In the genomic region with DNA sequence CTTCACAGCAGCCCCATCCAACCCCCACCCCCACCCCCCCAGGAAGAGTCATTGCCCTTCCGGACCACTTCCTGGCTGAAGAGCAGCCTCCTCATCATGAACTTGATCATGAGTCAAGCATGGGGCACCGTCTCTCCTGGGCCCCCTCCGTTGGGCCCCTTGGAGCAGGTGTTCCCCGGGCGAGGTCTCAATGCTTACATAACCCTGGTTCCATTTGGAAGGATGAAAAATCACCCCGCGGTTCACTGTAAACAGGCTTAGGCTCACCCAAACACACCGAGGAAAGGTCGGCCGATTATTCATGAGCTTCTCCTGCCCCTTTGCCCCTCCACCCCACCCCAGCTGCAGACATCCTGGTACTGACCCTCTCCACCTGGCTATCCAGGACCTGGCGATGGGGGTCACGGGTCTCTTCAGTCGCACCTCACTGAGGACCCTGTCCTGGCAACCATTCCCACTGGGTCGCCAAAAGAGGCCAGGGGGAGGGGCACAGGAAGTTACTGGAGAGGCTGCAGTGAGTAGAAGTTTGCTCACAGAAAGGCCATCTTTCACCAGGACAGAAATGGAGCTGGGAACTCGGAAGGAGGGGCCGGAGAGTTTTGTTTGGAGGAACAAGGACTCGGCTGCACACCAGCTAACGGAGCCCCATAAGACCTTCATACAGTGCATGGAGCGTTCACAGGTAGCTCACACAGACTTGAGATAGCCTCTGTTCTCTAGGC, we compare ENCODE assay signal across 21 mouse cellular contexts. TPM values are rescaled to one million over a fixed set of nuclear protein-coding genes. Genes with fewer than 3 reads are reported as not detected.
DNase-seq lines count a peak whose midpoint lies in the region; ATAC-seq and TF ChIP-seq lines count a peak whose summit lies in the region.
"Had no signal": no experiment of that assay in that cellular context is flagged by ENCODE, and none has a peak within 500 bp of the region (broad histone marks: within the 10 kb centered on the region; RNA-seq: fewer than 3 reads in every experiment).

No protein-coding gene starts in this region.

- WGBS in kidney, embryonic 14.5 days = 33% methylated on average over 19 of the region's 19 CpGs
- WGBS in kidney, adult 2 months = 22% methylated on average over 19 of the region's 19 CpGs
- 22% methylated on average over 19 of the region's 19 CpGs for WGBS in intestine, embryonic 14.5 days
- WGBS in intestine, embryonic 15.5 days = 23% methylated on average over 19 of the region's 19 CpGs
- WGBS in small intestine, adult 2 months = 26% methylated on average over 19 of the region's 19 CpGs
- WGBS in forebrain, postnatal 0 days = 67% methylated on average over 19 of the region's 19 CpGs

- H3K4me1 ChIP-seq in kidney, embryonic 14.5 days (ENCODE audit: control insufficient read depth, insufficient read depth, low read length) = no peaks in the 10 kb centered on the region; the same call in 1 of the 2 replicates
- H3K4me1 ChIP-seq in kidney, adult 2 months (ENCODE audit: control insufficient read depth, insufficient read depth, low read length) = no peaks in the 10 kb centered on the region
- peaks cover 19% of the 10 kb centered on the region for H3K4me1 ChIP-seq in intestine, embryonic 14.5 days (replicated peaks; ENCODE audit: control insufficient read depth, insufficient read depth, low read length)
- peaks cover 9% of the 10 kb centered on the region for H3K4me1 ChIP-seq in intestine, embryonic 15.5 days (replicated peaks)
- no peaks in the 10 kb centered on the region for H3K4me1 ChIP-seq in small intestine, adult 2 months (ENCODE audit: control insufficient read depth, insufficient read depth, insufficient read length, low read length)
- no peaks in the 10 kb centered on the region for H3K4me1 ChIP-seq in forebrain, postnatal 0 days (ENCODE audit: insufficient read depth)
- H3K4me1 ChIP-seq: forebrain, embryonic 10.5 days had no signal

- H3K4me2 ChIP-seq in kidney, embryonic 14.5 days (replicated peaks; ENCODE audit: low read depth, low read length) = no peak overlapping the region
- H3K4me2 ChIP-seq in intestine, embryonic 14.5 days (ENCODE audit: low read length) = peak overlapping the region; percentile 43
- H3K4me2 ChIP-seq in intestine, embryonic 15.5 days (replicated peaks) = peak overlapping the region; percentile 42
- H3K4me2 ChIP-seq in forebrain, postnatal 0 days (ENCODE audit: low read depth) = no peak overlapping the region
- H3K4me2 ChIP-seq: hindbrain, embryonic 14.5 days had no signal

- no peak overlapping the region for H3K4me3 ChIP-seq in kidney, embryonic 14.5 days (ENCODE audit: low read length)
- no peak overlapping the region for H3K4me3 ChIP-seq in kidney, adult 2 months (ENCODE audit: insufficient read depth, low read depth, low read length)
- H3K4me3 ChIP-seq in intestine, embryonic 14.5 days (ENCODE audit: low read depth, low read length) = peak overlapping the region; percentile 8; the same call in 1 of the 2 replicates
- H3K4me3 ChIP-seq in intestine, embryonic 15.5 days (replicated peaks) = 0 out of 2 replicates have a peak overlapping the region, but pooled peaks have one; percentile 6
- no peak overlapping the region for H3K4me3 ChIP-seq in small intestine, adult 2 months (ENCODE audit: low read depth, low read length)
- H3K4me3 ChIP-seq in forebrain, postnatal 0 days (ENCODE audit: low read depth, low read length) = no peak overlapping the region
- H3K4me3 ChIP-seq: forebrain, embryonic 10.5 days; heart, adult 2 months; left cerebral cortex, adult 2 months; limb, embryonic 10.5 days; myocyte had no signal

- no peaks in the 10 kb centered on the region for H3K36me3 ChIP-seq in kidney, embryonic 14.5 days (ENCODE audit: control insufficient read depth, insufficient read depth, low read length)
- H3K36me3 ChIP-seq in kidney, adult 2 months (ENCODE audit: control insufficient read depth, insufficient read depth, low read length) = no peaks in the 10 kb centered on the region
- no peaks in the 10 kb centered on the region for H3K36me3 ChIP-seq in intestine, embryonic 14.5 days (ENCODE audit: control insufficient read depth, insufficient read depth, low read length)
- no peaks in the 10 kb centered on the region for H3K36me3 ChIP-seq in intestine, embryonic 15.5 days
- no peaks in the 10 kb centered on the region for H3K36me3 ChIP-seq in small intestine, adult 2 months (ENCODE audit: control insufficient read depth, insufficient read depth, low read length)
- H3K36me3 ChIP-seq in forebrain, postnatal 0 days (ENCODE audit: insufficient read depth) = no peaks in the 10 kb centered on the region
- H3K36me3 ChIP-seq: forebrain, embryonic 10.5 days; limb, embryonic 10.5 days had no signal

- peaks cover 3% of the 10 kb centered on the region; the same call in 1 of the 2 replicates for H3K9me3 ChIP-seq in kidney, embryonic 14.5 days (ENCODE audit: control insufficient read depth, low read length)
- H3K9me3 ChIP-seq in intestine, embryonic 14.5 days (ENCODE audit: control insufficient read depth, low read length) = no peaks in the 10 kb centered on the region
- no peaks in the 10 kb centered on the region for H3K9me3 ChIP-seq in intestine, embryonic 15.5 days
- no peaks in the 10 kb centered on the region for H3K9me3 ChIP-seq in forebrain, postnatal 0 days (ENCODE audit: low read length)
- H3K9me3 ChIP-seq: forebrain, embryonic 10.5 days; limb, embryonic 10.5 days had no signal

- TF ChIP-seq CTCF in kidney, adult 2 months (conservative IDR thresholded peaks at IDR 0.05; ENCODE audit: insufficient read depth, insufficient read length, low read depth, low read length) = no peak
- no peak for TF ChIP-seq CTCF in small intestine, adult 2 months (IDR thresholded peaks at IDR 0.05; ENCODE audit: extremely low read depth, insufficient read length, insufficient replicate concordance, low read depth, low read length)
- TF ChIP-seq CTCF in forebrain, postnatal 0 days (IDR thresholded peaks at IDR 0.05; ENCODE audit: low read depth) = no peak

- peaks cover 23% of the 10 kb centered on the region for H3K27me3 ChIP-seq in kidney, embryonic 14.5 days (ENCODE audit: control insufficient read depth, insufficient read depth, low read length)
- H3K27me3 ChIP-seq in kidney, adult 2 months (replicated peaks; ENCODE audit: control insufficient read depth, insufficient read depth, low read length) = no peaks in the 10 kb centered on the region
- H3K27me3 ChIP-seq in intestine, embryonic 14.5 days (replicated peaks; ENCODE audit: control insufficient read depth, insufficient read depth, low read length) = no peaks in the 10 kb centered on the region
- no peaks in the 10 kb centered on the region for H3K27me3 ChIP-seq in intestine, embryonic 15.5 days (replicated peaks)
- no peaks in the 10 kb centered on the region for H3K27me3 ChIP-seq in small intestine, adult 2 months (ENCODE audit: control insufficient read depth, insufficient read depth, low read length)
- H3K27me3 ChIP-seq in forebrain, postnatal 0 days (ENCODE audit: insufficient read depth, low read length) = no peaks in the 10 kb centered on the region

- DNase-seq in kidney, adult 2 months = no peak
- peak; percentile 65 for DNase-seq in intestine, embryonic 14.5 days (ENCODE audit: low spot score)
- no peak for DNase-seq in cerebellum, postnatal 10 days
- DNase-seq in forebrain, postnatal 0 days = no peak
- DNase-seq: adrenal gland, adult 2 months; cerebellum, adult 8-10 months; heart, adult 2 months; heart, postnatal 36 days; lung, adult 2 months; midbrain, embryonic 14.5 days; right cerebral cortex, postnatal 14 days had no signal

- ATAC-seq in kidney, embryonic 14.5 days (ENCODE audit: low FRiP score, low TSS enrichment) = peak; percentile 10; the same call in 1 of the 2 replicates
- peak; percentile 53 for ATAC-seq in intestine, embryonic 14.5 days (replicated peaks; ENCODE audit: low FRiP score, low TSS enrichment, low read depth)
- ATAC-seq in intestine, embryonic 15.5 days = peak; percentile 73
- ATAC-seq in forebrain, postnatal 0 days = no peak

- no peak overlapping the region for H3K9ac ChIP-seq in kidney, embryonic 14.5 days (ENCODE audit: low read depth, low read length)
- no peak overlapping the region for H3K9ac ChIP-seq in intestine, embryonic 14.5 days (ENCODE audit: low read length)
- H3K9ac ChIP-seq in intestine, embryonic 15.5 days = no peak overlapping the region
- H3K9ac ChIP-seq in forebrain, postnatal 0 days = no peak overlapping the region
- H3K9ac ChIP-seq: hindbrain, embryonic 14.5 days had no signal

- no peak for TF ChIP-seq POLR2A in kidney, adult 2 months (IDR thresholded peaks at IDR 0.05; ENCODE audit: low read depth, low read length)
- no peak for TF ChIP-seq POLR2A in small intestine, adult 2 months (IDR thresholded peaks at IDR 0.05; ENCODE audit: low read depth, low read length)

- no peak overlapping the region for H3K27ac ChIP-seq in kidney, embryonic 14.5 days (ENCODE audit: low read depth, low read length)
- H3K27ac ChIP-seq in kidney, adult 2 months (ENCODE audit: insufficient read depth, low read depth, low read length) = no peak overlapping the region
- H3K27ac ChIP-seq in intestine, embryonic 14.5 days (ENCODE audit: low read depth) = peak overlapping the region; percentile 73
- peak overlapping the region; percentile 75; the same call in 1 of the 2 replicates for H3K27ac ChIP-seq in intestine, embryonic 15.5 days
- H3K27ac ChIP-seq in small intestine, adult 2 months (ENCODE audit: insufficient read depth, low read depth, low read length) = 0 out of 2 replicates have a peak overlapping the region, but pooled peaks have one; percentile 12
- H3K27ac ChIP-seq in forebrain, postnatal 0 days (ENCODE audit: low read depth, low read length) = no peak overlapping the region
- H3K27ac ChIP-seq: forebrain, embryonic 10.5 days; heart, adult 2 months; hindbrain, embryonic 14.5 days; left cerebral cortex, adult 2 months; limb, embryonic 10.5 days had no signal

RNA-seq across cellular contexts. Expression of a gene that starts 40.3 kb away (rescaled TPM):
- 0.74 and 0.93 TPM in 2 replicates for polyA plus RNA-seq in kidney, embryonic 14.5 days (2014; fragmentation: Nextera tagmentation; extraction: Ambion mirVana)
- polyA plus RNA-seq in kidney, adult 2 months (2012; rRNA removed) = 0.52 and 0.69 TPM in 2 replicates
- polyA plus RNA-seq in intestine, embryonic 14.5 days (2014; fragmentation: Nextera tagmentation; extraction: Ambion mirVana) = 129 and 149 TPM in 2 replicates
- 105 and 126 TPM in 2 replicates for polyA plus RNA-seq in intestine, embryonic 15.5 days (2015; fragmentation: Nextera tagmentation; extraction: Ambion mirVana)
- 28.2 and 49.6 TPM in 2 replicates for polyA plus RNA-seq in small intestine, adult 2 months (2012; rRNA removed)
- total RNA-seq in forebrain, postnatal 0 days (2014; rRNA removed) = 1.3 and 2.3 TPM in 2 replicates
- 1.4 and 1.6 TPM in 2 replicates for polyA plus RNA-seq in forebrain, postnatal 0 days (2015; fragmentation: Nextera tagmentation; extraction: Ambion mirVana)
- total RNA-seq: common myeloid progenitor, adult 5-6 weeks; megakaryocyte, adult 5-6 weeks had no signal
- polyA plus RNA-seq: myocyte had no signal

Comparison
In these comparisons a context has a peak if more than half of its experiments do, and no peak if none do; other contexts are left out.
1. H3K27ac ChIP-seq: peak in intestine, embryonic 14.5 days (single experiment), intestine, embryonic 15.5 days (single experiment) and small intestine, adult 2 months (single experiment); none in kidney, embryonic 14.5 days (single experiment), kidney, adult 2 months (single experiment) and forebrain, postnatal 0 days (single experiment).
2. H3K4me2 ChIP-seq: peak in intestine, embryonic 14.5 days (single experiment) and intestine, embryonic 15.5 days (single experiment); none in kidney, embryonic 14.5 days (single experiment) and forebrain, postnatal 0 days (single experiment).
3. H3K4me3 ChIP-seq: peak in intestine, embryonic 14.5 days (single experiment) and intestine, embryonic 15.5 days (single experiment); none in kidney, embryonic 14.5 days (single experiment), kidney, adult 2 months (single experiment), small intestine, adult 2 months (single experiment) and forebrain, postnatal 0 days (single experiment).
4. RNA of a gene that starts 40.3 kb away (polyA plus RNA-seq): 129 to 149 TPM in intestine, embryonic 14.5 days, 105 to 126 TPM in intestine, embryonic 15.5 days and 28.2 to 49.6 TPM in small intestine, adult 2 months; 1.4 to 1.6 TPM in forebrain, postnatal 0 days, 0.74 to 0.93 TPM in kidney, embryonic 14.5 days and 0.52 to 0.69 TPM in kidney, adult 2 months; every median in the first group is over 10 times any median in the second.